Mouse (Mus musculus): ENCODE results near the gene Gm28897.
"Not testable (repeated sequence)": the region's sequence is repeated elsewhere in the genome, so short reads cannot be mapped to it uniquely, and the experiment has no call there.

The Gm28897 gene

GRCm38 (mm10) chrY:80926695-80927094 is at the start of gene Gm28897:
Gm28897 (plus strand) TSS chrY:80926995.
- not testable (repeated sequence) for DNase-seq

Measured in kidney, adult 11 months (tissue).